Mouse (Mus musculus) liver, adult (tissue): ENCODE measurements at regions not wholly inside any gene's neighbourhood (a gene's known extent, or its start where the extent isn't known, plus 50 kb on each side); places are given as distances from the start of the nearest gene placed in this dataset.

Experiments
- GATA4 ChIP-seq: IDR thresholded peaks from 2 replicates; pipeline ENCODE4 v1.6.1; 2014; ENCODE audit warnings: mild to moderate bottlenecking, low read length; ENCODE audit not compliant: insufficient replicate concordance

DNA sequence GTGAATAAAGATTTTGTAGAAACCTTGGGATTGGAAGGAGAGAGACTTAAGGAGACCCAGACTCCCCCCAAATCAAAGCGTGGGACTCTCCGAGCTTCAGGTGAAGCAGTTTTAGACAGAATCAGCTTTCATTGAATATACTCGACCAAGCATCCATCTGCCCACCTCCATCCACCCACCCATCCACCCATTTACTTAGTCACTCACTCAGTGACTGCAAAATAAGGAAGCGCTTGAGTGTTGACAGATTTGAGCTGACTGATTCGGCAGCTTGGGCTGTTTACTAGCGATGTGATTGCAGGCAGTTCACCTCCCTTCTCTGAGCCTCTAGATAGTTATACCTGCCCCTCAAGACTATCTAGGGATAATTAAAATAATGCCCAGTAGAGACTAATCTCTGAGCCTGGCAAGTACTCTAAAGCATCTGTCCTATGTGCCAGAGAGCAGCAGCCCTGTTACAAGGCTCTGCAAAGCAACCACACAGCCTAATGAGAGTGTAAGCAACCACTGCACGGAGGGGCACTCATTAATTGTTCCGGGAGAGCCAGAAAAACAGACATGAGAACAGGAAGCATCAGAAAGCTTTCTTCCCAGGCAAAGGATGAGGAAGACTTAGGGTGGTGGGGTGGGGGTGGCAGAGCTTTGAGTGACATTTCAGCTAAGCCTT is 151.9 kb upstream of the Rybp start:
- TF ChIP-seq GATA4, result no peak

GRCm38 (mm10) chr6:100438511-100438991 is 151.3 kb upstream of the Rybp start:
- TF ChIP-seq GATA4, result no peak

DNA sequence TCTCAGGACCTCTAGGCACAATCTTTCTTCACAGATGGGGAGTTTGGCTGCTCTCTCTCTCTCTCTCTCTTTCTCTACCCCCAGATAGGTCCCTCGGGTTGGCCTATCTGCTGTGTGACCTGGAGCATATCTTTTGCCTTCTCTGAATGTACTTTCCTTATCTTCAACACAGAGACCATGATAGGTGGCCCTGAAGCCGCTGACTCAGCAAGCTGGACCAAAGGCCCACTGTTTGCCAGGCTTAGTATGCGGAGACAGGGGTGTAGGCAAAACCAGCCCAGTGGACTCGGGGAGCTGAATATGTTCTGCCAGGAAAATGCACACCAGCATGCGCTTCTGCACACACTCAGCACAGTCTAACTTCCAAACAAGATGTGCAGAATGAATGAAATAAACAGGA is 150.7 kb upstream of the Rybp start:
- TF ChIP-seq GATA4, result no peak

GRCm38 (mm10) chr6:100436507-100436906 is 149.2 kb upstream of the Rybp start:
- no peak for TF ChIP-seq GATA4

DNA sequence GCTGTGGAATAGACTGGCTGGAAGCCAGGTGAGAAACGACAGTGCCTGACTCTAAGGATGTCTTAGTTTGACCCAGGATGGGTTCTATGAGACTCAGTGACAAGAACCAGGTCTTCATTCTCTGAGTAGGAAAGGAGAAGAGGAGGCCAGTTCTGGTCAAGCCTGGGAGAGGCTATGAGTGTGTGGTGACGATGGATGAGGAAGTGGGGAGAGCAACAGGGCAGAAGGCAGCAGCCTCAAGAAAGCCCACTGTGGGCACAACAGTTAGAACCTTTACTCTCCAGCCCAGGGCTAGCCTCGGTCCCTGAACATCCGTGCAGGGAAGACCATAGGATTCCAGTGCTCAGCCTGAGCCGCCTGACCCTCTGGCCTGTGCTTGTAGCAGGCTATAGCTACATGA is 147.9 kb upstream of the Rybp start:
- TF ChIP-seq GATA4, result no peak

GRCm38 (mm10) chr6:100433534-100433867 is 146.2 kb upstream of the Rybp start:
- TF ChIP-seq GATA4, result no peak

DNA sequence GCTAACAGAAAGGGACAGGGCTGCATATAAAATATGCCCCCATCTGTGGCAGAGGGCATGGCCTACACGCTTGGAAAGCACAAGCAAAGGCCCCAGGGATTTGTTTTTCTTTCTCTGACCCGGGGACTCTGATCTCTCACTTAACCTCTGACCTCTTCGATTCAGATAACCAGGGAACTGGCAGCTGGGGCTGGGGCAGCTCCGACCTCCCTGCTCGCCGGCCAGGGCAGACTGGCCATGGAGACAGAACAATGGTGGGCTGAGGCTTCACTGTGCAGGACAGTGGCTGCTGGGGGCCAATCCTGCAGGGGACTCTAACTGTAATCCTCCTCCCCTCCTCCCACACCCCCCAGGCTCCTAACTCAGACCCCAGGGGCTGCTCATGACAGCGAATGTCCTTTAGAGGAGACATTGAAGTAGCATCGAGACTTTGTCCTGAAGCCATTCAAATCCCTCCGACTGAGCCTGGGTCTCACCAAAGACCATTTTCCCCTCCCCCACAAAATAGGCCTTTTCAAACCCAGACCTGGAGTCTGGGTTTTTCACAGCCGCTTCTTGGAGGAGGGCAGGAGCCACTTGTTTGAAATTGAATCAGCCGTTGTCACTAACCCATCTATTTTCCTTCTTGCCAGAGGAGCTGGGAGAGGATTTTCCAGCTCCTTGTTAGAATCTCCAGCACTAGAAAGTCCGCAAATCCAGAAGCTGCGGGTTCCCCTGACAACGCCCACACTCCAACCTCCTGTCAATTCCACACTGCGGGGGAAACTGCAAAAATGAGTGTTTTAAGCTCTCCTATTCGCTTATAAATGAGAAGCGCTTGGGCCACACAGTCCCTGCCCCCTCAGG is 145.6 kb upstream of the Rybp start:
- peak; percentile 66; the same call in 1 of the 2 replicates for TF ChIP-seq GATA4

GRCm38 (mm10) chr6:100430286-100430685 is 143.0 kb upstream of the Rybp start:
- TF ChIP-seq GATA4, result no peak

DNA sequence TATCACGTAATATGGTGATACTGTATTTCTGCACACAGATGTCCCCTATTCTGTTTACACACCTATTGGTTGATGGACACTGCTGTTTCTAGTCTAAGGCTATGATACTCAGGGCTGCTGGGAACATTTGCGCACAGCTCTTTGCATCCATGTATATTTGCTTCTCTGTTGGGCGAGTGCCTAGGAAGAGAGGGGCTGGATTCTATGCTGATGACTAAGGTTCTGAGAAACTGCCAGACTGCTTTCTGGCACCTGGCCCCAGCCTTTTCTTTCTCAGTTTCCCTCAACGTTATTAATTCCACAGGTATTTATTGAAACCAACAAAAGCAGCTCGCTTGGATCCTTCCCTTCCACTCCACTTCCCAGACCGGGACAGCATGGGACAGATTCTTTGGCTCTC is 142.2 kb upstream of the Rybp start:
- no peak for TF ChIP-seq GATA4

GRCm38 (mm10) chr6:100428759-100429158 is 141.5 kb upstream of the Rybp start:
- TF ChIP-seq GATA4, result no peak

DNA sequence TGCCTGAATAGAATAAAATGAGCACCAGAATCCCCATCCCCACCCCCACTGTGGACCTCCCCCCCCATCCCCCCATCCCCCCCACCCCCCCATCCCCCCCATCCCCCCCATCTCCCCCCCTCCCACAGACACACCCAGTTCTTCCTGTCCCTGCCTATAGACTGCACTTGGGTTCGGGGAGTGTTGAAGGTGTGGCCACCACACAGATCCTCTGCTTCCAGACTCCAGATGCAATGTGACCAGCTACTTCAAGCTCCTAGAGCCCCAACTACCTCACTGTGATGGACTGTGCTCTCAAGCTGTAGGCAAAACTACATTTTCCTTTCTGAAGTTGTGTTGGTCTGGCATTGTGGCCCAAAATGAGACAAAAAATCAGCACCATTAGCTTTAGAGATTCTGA is 138.3 kb upstream of the Rybp start:
- no peak for TF ChIP-seq GATA4

- TF ChIP-seq GATA4, result no peak
Measured at GRCm38 (mm10) chr6:100424788-100425403, 137.6 kb upstream of the Rybp start.

DNA sequence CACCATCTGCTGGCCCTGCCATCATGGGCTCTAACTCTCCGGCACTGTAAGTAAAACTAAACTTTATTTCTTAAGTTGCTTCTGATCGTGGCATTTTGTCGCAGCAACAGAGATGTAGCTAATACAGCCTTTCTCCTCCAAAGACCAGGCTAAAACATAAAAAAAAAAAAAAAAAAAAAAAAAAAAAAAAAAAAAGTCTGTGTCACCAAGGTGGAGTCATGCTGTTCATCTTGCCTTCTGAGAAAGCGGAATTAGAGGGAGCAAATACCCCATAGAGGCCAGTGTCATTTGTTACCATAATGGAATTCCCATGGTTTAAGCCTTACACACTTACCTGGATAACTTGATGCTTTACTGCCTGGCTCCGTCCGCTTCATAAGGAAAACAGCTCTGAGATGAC is 136.9 kb upstream of the Rybp start:
- no peak for TF ChIP-seq GATA4

GRCm38 (mm10) chr6:100423636-100424035 is 136.4 kb upstream of the Rybp start:
- TF ChIP-seq GATA4, result no peak

- TF ChIP-seq GATA4, result no peak
Measured at GRCm38 (mm10) chr6:100422603-100423002, 135.3 kb upstream of the Rybp start.
